Mouse (Mus musculus): Measurements from ENCODE around the gene Uba7.

GRCm38 (mm10) chr9:107964681-107965080 lies 10.6 kb upstream of the Uba7 start:
- TF ChIP-seq CTCF (conservative IDR thresholded peaks at IDR 0.05; ENCODE audit: insufficient read depth, insufficient read length, low read depth, low read length) = no peak
- no peak for TF ChIP-seq POLR2A (IDR thresholded peaks at IDR 0.05; ENCODE audit: low read depth, low read length)

Data from kidney, adult 2 months (tissue).